Mouse (Mus musculus) v-Abl transformed pro-B cells (cell line): Measurements from ENCODE around the gene Gm11937.

Experiments used
- in situ Hi-C, 2 experiments: fragments of 400-800 bp; cut with MboI; formaldehyde crosslinking; loops; one replicate each; pipeline ENCODE4 v1.15.1; 2025; ENCODE audit not compliant: unreplicated experiment in 2 of 2

Gm11937 gene

DNA sequence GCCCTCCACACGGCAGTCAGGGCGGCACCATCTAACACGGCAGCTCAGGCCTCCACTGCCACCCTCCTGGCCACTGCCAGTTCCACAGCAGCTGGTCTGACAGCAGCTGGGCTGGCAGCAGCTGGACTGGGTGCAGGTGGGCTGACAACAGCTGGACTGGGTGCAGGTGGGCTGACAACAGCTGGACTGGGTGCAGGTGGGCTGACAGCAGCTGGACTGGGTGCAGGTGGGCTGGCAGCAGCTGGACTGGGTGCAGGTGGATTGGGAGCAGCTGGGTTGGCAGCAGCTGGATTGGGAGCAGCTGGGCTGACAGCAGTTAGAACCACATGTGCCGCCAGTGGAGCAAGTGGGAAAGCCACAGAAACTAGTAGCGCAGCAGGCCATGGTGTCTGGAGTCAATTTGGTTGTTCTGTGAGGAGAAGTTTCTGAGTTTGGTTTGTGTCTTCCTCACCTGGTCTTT lies 26.7 kb downstream of the Gm11937 start, which contains the start of gene Krtap1-4:
Gene Krtap1-4, minus strand, starts transcription at position 410 of the 460 bp plus-strand sequence.
- in situ Hi-C loops, result no loop called here

DNA sequence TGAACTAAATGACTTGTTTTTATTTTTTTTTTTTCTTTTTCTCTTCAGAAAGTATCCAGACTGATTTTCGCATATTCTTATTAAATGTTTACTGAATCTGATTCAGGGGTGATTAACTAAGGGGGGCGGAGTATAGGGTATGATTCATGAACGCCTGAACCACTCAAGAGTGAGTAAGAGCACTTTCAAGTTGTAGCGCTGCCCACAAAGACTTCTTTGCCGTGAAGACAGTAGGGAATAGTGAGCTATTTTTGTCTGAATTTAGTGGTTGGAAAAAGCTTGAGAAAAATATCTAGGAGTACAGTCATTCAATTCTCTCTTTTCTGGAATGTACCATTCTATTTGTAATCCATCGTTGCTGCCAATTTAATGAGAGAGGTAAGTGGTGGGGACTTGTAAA lies 28.4 kb downstream of the Gm11937 start:
- in situ Hi-C loops, result no loop called here

- in situ Hi-C loops, result no loop called here
Observed at GRCm38 (mm10) chr11:99581051-99581450, 28.9 kb downstream of the Gm11937 start.

DNA sequence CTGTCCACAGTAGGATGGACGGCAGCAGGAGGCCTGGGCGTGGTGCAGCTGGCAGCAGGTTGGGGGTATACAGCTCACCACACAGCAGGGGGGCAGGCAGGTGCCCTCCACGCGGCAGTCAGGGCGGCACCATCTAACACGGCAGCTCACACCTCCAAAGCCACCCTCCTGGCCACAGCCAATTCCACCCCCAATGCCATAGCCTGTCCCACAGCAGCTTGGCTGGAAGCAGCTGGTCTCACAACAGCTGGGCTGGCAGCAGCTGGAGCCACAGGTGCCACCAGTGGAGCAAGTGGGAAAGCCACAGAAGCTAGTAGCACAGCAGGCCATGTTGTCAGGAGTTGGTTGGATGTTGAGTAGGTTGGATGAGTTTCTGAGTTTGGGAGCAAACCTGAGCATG lies 29.4 kb downstream of the Gm11937 start, which contains the start of gene Krtap1-5:
Gene Krtap1-5, minus strand, starts transcription at position 381 of the 400 bp plus-strand sequence.
- in situ Hi-C loops, result no loop called here

- in situ Hi-C loops, result no loop called here
Observed at GRCm38 (mm10) chr11:99574106-99574505, 35.9 kb downstream of the Gm11937 start.

DNA sequence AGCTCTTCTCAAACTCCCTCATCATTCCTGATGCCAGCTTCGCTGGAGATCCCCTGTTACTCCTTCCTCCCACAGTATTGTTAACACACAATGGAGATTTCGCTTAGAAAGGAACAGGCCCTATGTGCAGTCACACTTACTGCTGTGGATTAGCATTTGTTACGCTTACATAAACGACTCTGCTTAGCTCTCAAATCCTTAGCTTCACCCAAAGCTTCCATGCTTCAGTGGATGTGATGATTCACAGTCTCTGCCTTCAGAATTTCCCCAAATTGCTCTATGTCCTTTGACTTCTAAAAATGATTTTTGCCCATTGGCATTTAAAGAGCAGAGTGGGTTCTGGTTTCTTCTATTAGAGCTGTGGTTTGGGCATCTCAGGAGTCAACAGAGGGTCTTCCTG lies 36.8 kb downstream of the Gm11937 start:
- in situ Hi-C loops, result no loop called here

DNA sequence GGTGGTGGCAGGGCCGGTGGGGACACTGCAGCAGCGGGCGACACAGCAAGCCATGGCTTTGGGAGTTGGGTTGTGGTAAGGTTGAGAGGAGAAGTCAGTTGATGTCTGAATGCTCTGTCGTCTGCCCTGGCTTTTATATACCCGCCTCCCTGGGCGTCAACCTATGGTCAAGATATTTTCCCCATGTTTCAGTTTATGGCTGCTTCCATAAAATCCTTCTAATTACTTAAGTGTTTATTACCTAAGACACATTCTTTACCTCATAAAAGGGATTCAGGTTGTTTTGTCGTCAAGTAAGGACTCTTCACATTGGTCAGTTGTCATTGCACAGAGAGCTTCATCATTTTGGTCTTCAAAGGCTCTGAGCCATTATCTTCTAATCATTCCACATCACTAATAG lies 43.5 kb downstream of the Gm11937 start, which contains the start of gene Krtap3-1:
Gene Krtap3-1, minus strand, starts transcription at position 101 of the 400 bp plus-strand sequence.
- in situ Hi-C loops, result no loop called here

DNA sequence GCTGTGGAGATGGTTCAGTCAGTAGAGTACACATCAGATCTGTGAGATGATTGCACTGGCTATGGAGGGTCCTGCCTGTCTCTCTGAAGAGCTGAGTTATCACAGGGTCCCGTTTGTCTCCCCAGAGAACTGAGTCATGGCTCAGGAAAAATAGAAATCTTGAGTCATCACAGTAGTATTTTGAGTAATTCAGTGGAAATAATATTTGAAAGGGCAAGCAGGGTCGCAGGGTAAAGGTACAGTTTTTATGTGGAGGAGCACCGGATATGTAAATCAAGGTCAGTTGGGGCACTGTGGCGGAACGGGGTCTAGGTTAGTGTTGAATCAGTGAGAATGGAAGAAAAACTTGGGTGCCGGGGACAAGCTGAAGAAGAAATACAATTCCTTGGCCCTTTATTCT lies 47.4 kb downstream of the Gm11937 start:
- in situ Hi-C loops, result no loop called here
